Mouse (Mus musculus) midbrain, embryonic 14.5 days (tissue): ENCODE measurements around the gene Lamb1. TPM values are rescaled to one million over a fixed set of nuclear protein-coding genes. Genes with fewer than 3 reads are reported as not detected.
A peak's percentile ranks its signal among the peaks of the same experiment; 100 is the strongest.

Experiments
- ATAC-seq: fragments of 200-750 bp; cut with Nextera tagmentation; 2 replicates; pipeline ENCODE4 v1.8.0; 2017; ENCODE audit warnings: moderate number of reproducible peaks, moderate library complexity; ENCODE audit not compliant: low FRiP score, low TSS enrichment
- DNase-seq: peaks from one replicate; pipeline ENCODE4 v3.0.0-alpha.2; 2015
- H3K27ac ChIP-seq: fragments of 300-500 bp; sonication (generic); replicated peaks from 2 replicates; pipeline ENCODE4 v1.5.1; 2014; ENCODE audit warnings: mild to moderate bottlenecking, low read depth, low read length, moderate library complexity
- H3K27me3 ChIP-seq: fragments of 300-500 bp; sonication (generic); 2 replicates; pipeline ENCODE4 v1.6.1; 2014; ENCODE audit warnings: low read length, control low read depth, mixed read lengths; ENCODE audit not compliant: control insufficient read depth, insufficient read depth
- H3K36me3 ChIP-seq: fragments of 300-500 bp; sonication (generic); 2 replicates; pipeline ENCODE4 v1.6.1; 2014; ENCODE audit warnings: low read length, control low read depth; ENCODE audit not compliant: control insufficient read depth, insufficient read depth
- H3K4me1 ChIP-seq: fragments of 300-500 bp; sonication (generic); 2 replicates; pipeline ENCODE4 v1.6.1; 2014; ENCODE audit warnings: mild to moderate bottlenecking, antibody characterized with exemption, low read length, control low read depth; ENCODE audit not compliant: control insufficient read depth, insufficient read depth
- H3K4me2 ChIP-seq: fragments of 300-500 bp; sonication (generic); 2 replicates; pipeline ENCODE4 v1.6.1; 2014; ENCODE audit warnings: mild to moderate bottlenecking, low read length, moderate library complexity
- H3K4me3 ChIP-seq: fragments of 300-500 bp; sonication (generic); replicated peaks from 2 replicates; pipeline ENCODE4 v1.5.1; 2014; ENCODE audit warnings: low read depth, low read length
- H3K9ac ChIP-seq: fragments of 300-500 bp; sonication (generic); replicated peaks from 2 replicates; pipeline ENCODE4 v1.6.1; 2014; ENCODE audit warnings: mild to moderate bottlenecking, low read length, moderate library complexity
- H3K9me3 ChIP-seq: fragments of 300-500 bp; sonication (generic); 2 replicates; pipeline ENCODE4 v1.6.1; 2016; ENCODE audit warnings: low read length, control low read depth, mixed read lengths; ENCODE audit not compliant: control insufficient read depth
- WGBS: fragments of 180-500 bp; shearing (Covaris S2); extraction: QIAGEN DNeasy Blood & Tissue Kit; methylation state at CpG from one replicate; pipeline ENCODE4 v1.1.7; 2014; 5-methylcytosine and 5-hydroxymethylcytosine counted together
- polyA plus RNA-seq: library from polyadenylated mRNA; unstranded; fragments of >200 nt; fragmentation: Nextera tagmentation; extraction: Ambion mirVana; gene quantifications from 2 replicates; pipeline ENCODE4 v1.2.1, GENCODE M21; 2014

The Lamb1 gene
- polyA plus RNA-seq, 1 experiment from 2014 or later: 16.7 TPM

DNA sequence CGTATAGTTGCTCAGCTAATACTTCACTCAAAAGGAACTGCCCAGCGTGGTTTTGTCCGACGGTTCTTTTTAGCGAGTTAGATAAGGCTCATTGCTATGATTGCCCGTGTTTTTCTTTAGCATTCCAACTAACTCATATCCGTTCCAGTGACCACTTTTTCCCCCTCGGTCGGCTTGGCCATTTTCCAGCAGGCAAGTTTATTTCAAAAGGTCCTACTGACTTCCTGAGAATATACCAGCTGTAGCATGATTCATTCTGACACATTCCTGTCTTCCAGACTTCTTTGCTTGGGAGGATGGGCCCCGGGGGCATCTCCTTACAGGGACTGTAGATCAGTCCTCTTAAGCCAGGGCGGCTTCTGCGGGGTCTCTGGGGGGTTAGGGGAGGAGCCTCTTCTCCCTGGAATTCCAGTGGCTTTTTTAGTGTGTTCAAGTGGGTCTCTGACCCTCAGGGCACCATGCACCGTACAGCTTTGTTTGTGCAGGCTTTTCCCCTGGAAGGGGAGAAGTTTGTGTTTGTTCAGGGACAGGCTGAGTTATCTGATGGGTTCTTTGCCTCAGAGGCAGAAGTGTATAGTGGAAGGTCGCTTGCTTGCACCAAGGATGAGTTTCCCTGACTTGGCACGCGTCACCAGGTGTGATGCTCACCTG lies 6.5 kb downstream of the Lamb1 start:
- DNase-seq (peak; percentile 24), ATAC-seq (no peak)
- no peaks in the 10 kb centered on the region for H3K9me3 ChIP-seq
- H3K4me1 ChIP-seq: no peaks in the 10 kb centered on the region; the same call in 1 of the 2 replicates
- no peak overlapping the region for H3K27ac ChIP-seq
- no peak overlapping the region for H3K9ac ChIP-seq
- no peaks in the 10 kb centered on the region for H3K36me3 ChIP-seq
- H3K4me2 ChIP-seq: no peak overlapping the region
- WGBS: 66% methylated on average over 16 of the region's 16 CpGs
- H3K4me3 ChIP-seq: no peak overlapping the region
- peaks cover 12% of the 10 kb centered on the region; the same call in 1 of the 2 replicates for H3K27me3 ChIP-seq

DNA sequence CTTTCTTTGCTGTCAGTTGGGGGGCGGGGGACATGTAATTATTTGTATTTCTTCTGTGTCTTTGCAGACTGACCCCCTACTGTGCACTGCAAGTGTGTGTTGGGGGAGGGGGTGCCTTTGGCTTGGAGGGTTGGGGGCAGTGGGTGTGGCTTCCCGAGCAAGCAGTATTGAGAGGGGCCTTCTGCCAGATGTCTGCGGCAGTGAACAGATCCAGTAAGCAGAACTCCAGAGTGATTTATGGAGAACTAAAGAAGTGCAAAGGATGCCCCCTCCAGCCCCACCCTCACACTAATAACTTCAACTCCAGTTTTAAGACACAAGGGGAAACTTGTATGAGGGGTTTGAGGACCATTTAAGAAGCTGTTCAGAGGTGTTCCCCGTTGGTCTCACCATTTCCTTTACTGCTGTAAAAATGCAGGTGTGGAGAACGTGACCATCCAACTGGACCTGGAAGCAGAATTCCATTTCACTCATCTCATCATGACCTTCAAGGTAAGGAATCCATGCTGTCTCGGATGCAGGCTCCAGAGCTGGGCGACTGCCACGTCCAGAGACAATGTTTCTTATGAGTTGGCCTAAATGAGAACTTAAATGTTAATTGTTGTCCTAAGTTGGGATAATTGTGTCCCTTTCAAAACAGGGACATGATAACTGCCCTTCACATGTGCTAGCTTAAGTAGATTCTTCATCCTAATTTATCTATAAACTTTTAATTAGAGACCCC lies 7.1 kb downstream of the Lamb1 start:
- no peak overlapping the region for H3K9ac ChIP-seq
- no peak for DNase-seq
- H3K4me1 ChIP-seq: no peaks in the 10 kb centered on the region; the same call in 1 of the 2 replicates
- H3K4me3 ChIP-seq: no peak overlapping the region
- 80% methylated on average over 8 of the region's 8 CpGs for WGBS
- no peak overlapping the region for H3K4me2 ChIP-seq
- no peaks in the 10 kb centered on the region for H3K36me3 ChIP-seq
- H3K27ac ChIP-seq: no peak overlapping the region
- peaks cover 5% of the 10 kb centered on the region; the same call in 1 of the 2 replicates for H3K27me3 ChIP-seq
- H3K9me3 ChIP-seq: no peaks in the 10 kb centered on the region
- ATAC-seq: no peak

DNA sequence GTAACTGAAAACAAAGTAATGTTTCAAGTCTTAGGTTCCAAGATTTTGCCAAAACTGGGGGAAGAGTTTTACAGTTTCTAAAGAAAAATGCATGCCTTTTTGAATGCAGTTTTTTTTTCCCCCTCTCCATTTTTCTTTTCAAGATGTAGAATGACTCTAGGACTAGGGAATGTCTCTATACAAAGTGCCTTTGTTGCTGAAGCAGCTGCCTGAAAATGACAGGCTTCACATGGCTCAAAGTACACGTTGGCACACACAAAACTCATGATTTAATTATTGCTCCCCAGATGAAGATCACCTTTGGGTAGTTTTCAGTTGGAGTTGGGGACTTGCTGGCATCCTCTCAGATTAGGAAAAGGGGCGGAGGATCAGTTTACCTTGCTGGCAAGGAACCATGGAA lies 7.8 kb downstream of the Lamb1 start:
- Histone ChIP-seq H3K4me1 (no peaks in the 10 kb centered on the region; the same call in 1 of the 2 replicates), H3K36me3 (no peaks in the 10 kb centered on the region), H3K27ac (no peak overlapping the region), H3K9me3 (no peaks in the 10 kb centered on the region), H3K4me2 (no peak overlapping the region), H3K4me3 (no peak overlapping the region), H3K9ac (no peak overlapping the region), H3K27me3 (no peaks in the 10 kb centered on the region)
- DNase-seq: no peak
- 75% methylated on average over 2 of the region's 2 CpGs for WGBS
- ATAC-seq: no peak

DNA sequence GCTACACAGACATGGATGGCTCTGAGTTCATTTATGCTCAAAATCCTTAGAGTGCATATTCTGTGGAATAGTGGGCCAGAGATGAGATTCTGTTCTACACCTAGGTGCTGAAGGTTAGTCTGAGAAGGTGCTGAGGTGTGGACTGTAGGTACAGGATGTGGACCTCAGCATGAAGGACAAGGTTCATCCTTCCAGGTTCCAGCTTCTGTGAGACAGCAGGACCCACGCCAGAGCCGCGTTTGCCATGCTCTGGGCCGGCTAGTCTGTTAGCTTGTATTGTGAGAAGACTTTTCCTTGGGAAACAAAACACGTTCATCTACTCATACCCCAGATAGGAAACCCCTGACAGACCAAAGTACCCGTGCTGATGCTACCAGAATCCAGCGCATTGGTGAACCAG lies 8.6 kb downstream of the Lamb1 start:
- H3K4me2 ChIP-seq: no peak overlapping the region
- no peaks in the 10 kb centered on the region for H3K9me3 ChIP-seq
- H3K4me3 ChIP-seq: no peak overlapping the region
- H3K27me3 ChIP-seq: no peaks in the 10 kb centered on the region
- no peaks in the 10 kb centered on the region; the same call in 1 of the 2 replicates for H3K4me1 ChIP-seq
- no peak overlapping the region for H3K9ac ChIP-seq
- no peak for ATAC-seq
- 91% methylated on average over 7 of the region's 7 CpGs for WGBS
- H3K27ac ChIP-seq: no peak overlapping the region
- DNase-seq: no peak
- no peaks in the 10 kb centered on the region for H3K36me3 ChIP-seq

DNA sequence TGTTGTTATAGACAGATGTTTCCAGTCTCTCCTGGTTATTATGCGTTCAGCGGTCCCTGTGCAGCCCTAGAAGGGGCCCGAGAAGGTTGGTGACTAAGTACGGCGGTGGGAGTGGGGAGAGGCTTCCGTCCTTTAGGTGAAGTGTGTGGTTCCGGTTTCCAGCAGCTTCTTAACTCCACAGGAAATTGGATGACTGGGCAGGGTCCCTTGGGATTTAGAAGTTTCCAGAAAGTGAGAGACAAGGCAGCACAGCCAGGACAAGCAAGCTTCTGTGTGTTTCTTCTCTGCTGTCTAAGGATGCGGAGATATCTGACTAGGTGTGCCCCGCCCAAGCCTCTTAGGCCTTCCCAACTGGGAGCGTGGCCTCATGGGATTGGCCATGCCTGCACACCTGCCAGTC lies 10.4 kb downstream of the Lamb1 start:
- no peak overlapping the region for H3K4me2 ChIP-seq
- no peak overlapping the region for H3K27ac ChIP-seq
- no peaks in the 10 kb centered on the region for H3K36me3 ChIP-seq
- no peak overlapping the region for H3K9ac ChIP-seq
- no peaks in the 10 kb centered on the region for H3K9me3 ChIP-seq
- ATAC-seq (no peak), DNase-seq (no peak)
- WGBS: 95% methylated on average over 10 of the region's 10 CpGs
- no peaks in the 10 kb centered on the region for H3K4me1 ChIP-seq
- H3K4me3 ChIP-seq: no peak overlapping the region
- no peaks in the 10 kb centered on the region for H3K27me3 ChIP-seq

DNA sequence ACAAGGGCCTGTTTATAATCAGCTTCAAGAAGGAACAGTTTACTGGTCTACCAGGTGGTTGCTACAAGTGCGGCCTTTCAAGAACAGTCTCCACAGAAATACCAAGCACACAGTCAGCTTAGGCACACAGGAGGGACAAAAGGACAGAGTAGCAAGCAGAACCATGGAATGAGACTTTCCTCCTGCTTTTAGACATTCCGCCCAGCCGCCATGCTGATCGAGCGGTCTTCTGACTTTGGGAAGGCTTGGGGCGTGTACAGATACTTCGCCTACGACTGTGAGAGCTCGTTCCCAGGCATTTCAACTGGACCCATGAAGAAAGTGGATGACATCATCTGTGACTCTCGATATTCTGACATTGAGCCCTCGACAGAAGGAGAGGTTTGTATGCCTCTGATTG lies 13.2 kb downstream of the Lamb1 start:
- Histone ChIP-seq H3K4me3 (no peak overlapping the region), H3K36me3 (no peaks in the 10 kb centered on the region), H3K27me3 (no peaks in the 10 kb centered on the region), H3K9me3 (no peaks in the 10 kb centered on the region), H3K27ac (no peak overlapping the region), H3K4me2 (no peak overlapping the region), H3K4me1 (peaks cover 6% of the 10 kb centered on the region; the same call in 1 of the 2 replicates), H3K9ac (no peak overlapping the region)
- no peak for DNase-seq
- WGBS: 92% methylated on average over 11 of the region's 11 CpGs
- ATAC-seq: no peak

DNA sequence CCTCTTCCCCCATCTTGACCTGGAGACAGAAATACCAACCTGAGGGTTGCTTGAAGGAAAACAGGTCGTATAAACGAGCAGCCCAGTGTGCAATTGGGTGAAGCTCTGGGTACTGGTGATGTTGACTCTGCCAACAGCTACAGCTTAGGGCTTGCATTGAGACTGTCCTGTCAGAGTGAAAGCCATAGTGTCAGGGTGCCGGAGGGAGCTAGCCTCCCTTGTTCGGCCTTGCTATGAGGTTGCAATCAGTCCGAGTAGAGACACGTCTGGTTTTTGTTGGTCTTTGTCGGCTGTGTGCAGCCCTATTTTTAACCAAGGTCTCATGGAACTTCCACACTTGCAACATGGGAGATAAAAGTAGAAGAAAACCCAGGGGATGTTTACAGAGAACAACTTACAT lies 15.3 kb downstream of the Lamb1 start:
- Histone ChIP-seq H3K4me3 (no peak overlapping the region), H3K36me3 (no peaks in the 10 kb centered on the region), H3K9ac (no peak overlapping the region), H3K4me2 (no peak overlapping the region), H3K27ac (no peak overlapping the region), H3K9me3 (no peaks in the 10 kb centered on the region), H3K4me1 (peaks cover 6% of the 10 kb centered on the region; the same call in 1 of the 2 replicates), H3K27me3 (no peaks in the 10 kb centered on the region)
- ATAC-seq: no peak
- no peak for DNase-seq
- 93% methylated on average over 7 of the region's 7 CpGs for WGBS

DNA sequence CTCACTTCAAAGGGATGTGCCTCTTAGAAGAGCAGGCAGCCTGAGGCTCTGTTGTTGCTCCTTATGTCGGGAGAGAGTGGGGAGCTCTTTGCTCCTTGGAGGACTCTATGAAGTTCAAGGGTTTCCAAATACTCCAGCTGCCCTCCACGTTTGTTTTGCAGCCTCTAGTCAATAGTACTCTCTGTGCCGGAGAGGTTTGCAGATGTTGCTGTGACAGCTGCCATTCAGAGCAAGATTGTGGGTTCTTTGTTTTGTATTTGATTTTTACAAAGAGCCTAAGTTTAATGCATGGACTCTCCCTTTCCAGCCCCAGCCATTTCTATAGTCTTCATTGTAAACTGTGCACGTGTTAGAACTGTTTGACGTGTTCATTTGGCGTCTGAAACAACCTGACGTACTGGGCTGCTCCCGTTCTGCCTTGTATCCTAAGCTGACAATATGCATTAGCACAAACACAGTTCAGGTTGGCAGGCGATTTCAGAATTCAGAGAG lies 16.1 kb downstream of the Lamb1 start:
- no peak overlapping the region for H3K27ac ChIP-seq
- H3K36me3 ChIP-seq: no peaks in the 10 kb centered on the region
- DNase-seq (peak; percentile 46), ATAC-seq (no peak; the same call in 1 of the 2 replicates)
- no peaks in the 10 kb centered on the region for H3K27me3 ChIP-seq
- H3K9ac ChIP-seq: no peak overlapping the region
- 17% methylated on average over 9 of the region's 9 CpGs for WGBS
- H3K4me1 ChIP-seq: peaks cover 6% of the 10 kb centered on the region; the same call in 1 of the 2 replicates
- no peak overlapping the region for H3K4me3 ChIP-seq
- H3K9me3 ChIP-seq: no peaks in the 10 kb centered on the region
- no peak overlapping the region for H3K4me2 ChIP-seq
